Mouse (Mus musculus) liver, adult 2 months (tissue): ENCODE measurements around the gene Slc38a9.

Source experiments
- CTCF ChIP-seq: fragments of 200-500 bp; IDR thresholded peaks from 2 replicates; pipeline ENCODE4 v1.5.1; 2011; ENCODE audit warnings: low read depth, low read length, control low read depth
- POLR2A ChIP-seq: fragments of 200-500 bp; IDR thresholded peaks from 2 replicates; pipeline ENCODE4 v1.6.1; 2011; ENCODE audit warnings: low read length, control low read depth; ENCODE audit not compliant: insufficient read depth; ENCODE audit errors: extremely low read depth

- TF ChIP-seq CTCF, result no peak
- TF ChIP-seq POLR2A, result no peak
Measured at GRCm38 (mm10) chr13:112753522-112753921, 93.0 kb downstream of the Slc38a9 start.
